Mouse (Mus musculus): Measurements from ENCODE around the gene Prkcb.

DNA sequence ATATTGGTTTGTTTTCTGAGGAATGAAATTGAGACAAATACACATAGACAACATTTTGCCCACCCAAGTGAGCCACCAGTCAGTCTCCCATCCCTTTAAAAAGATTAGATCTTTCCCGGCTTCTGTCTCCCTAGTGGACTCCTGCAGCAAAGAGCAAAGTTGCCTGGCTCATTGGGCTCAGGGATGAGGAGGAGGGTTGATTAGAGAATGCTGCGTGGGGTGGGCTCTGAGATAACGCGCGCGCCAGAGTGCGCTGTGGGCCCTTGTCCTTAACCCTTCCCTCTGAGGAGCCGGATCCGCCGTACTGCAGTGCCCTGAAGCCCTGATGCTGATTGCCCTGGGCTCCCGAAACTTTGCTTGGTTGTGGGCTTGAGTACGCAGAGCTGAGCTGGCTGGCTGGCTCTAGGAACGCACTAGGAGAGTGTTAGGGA is 381.9 kb downstream of the Prkcb start, which contains the start of gene Cacng3:
- no peak for TF ChIP-seq POLR2A (IDR thresholded peaks at IDR 0.05; ENCODE audit: insufficient read depth, low read depth, low read length)
- TF ChIP-seq CTCF (IDR thresholded peaks at IDR 0.05) = no peak
- TF ChIP-seq EP300 (IDR thresholded peaks at IDR 0.05; ENCODE audit: insufficient read depth, low read depth, low read length) = no peak

Measured in heart, adult 2 months (tissue).